In the genomic region with DNA sequence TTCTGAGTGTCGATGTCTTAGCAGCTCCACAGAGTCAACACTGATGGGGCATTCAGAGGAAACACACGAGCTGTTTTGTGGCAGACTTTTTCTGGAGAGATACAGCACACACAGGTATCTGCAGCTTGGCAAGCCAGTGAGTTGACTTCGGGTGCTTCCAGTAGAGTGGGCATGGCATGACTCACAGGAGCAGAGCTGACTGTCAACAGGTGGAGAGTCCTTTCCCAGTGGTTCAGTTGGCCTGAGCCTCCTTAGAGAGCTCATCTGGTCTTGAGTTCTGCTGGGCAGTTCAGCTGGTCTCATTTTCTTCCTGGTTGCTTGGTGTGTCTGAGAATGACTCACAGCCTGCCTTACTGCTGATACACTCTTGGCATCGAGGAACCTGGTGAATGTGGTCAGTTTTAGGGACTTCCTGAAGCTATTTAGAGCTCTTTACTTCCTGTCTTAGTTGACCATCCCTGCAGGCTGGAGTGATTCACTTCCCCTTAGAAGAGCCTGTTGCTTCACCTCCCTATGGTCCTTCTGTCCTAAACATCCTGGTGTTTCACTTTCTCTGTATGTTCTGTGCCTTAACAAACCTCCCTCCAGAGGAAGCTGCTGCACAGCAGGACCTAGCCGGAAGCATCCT, we compare ENCODE assay signal across 14 mouse cellular contexts. TPM values are rescaled to one million over a fixed set of nuclear protein-coding genes. Genes with fewer than 3 reads are reported as not detected.
DNase-seq lines count a peak whose midpoint lies in the region; ATAC-seq and TF ChIP-seq lines count a peak whose summit lies in the region.
"Had no signal": no experiment of that assay in that cellular context is flagged by ENCODE, and none has a peak within 500 bp of the region (broad histone marks: within the 10 kb centered on the region; RNA-seq: fewer than 3 reads in every experiment).

No protein-coding gene starts in this region.

- H3K9ac ChIP-seq in lung, postnatal 0 days (replicated peaks; ENCODE audit: low read depth): no peak overlapping the region
- H3K9ac ChIP-seq: hindbrain, embryonic 14.5 days; kidney, embryonic 15.5 days had no signal

- H3K4me1 ChIP-seq in lung, postnatal 0 days (ENCODE audit: insufficient read depth, low read depth, low read length): no peaks in the 10 kb centered on the region
- H3K4me1 ChIP-seq in embryonic fibroblast, embryonic 13.5 days (ENCODE audit: control insufficient read depth, insufficient read depth, low read length): no peaks in the 10 kb centered on the region
- no peaks in the 10 kb centered on the region for H3K4me1 ChIP-seq in limb, embryonic 10.5 days
- H3K4me1 ChIP-seq: kidney, embryonic 15.5 days had no signal

- no peak for TF ChIP-seq CTCF in lung, postnatal 0 days (IDR thresholded peaks at IDR 0.05)
- no peak for TF ChIP-seq CTCF in embryonic fibroblast, embryonic 13.5 days (IDR thresholded peaks at IDR 0.05; ENCODE audit: borderline replicate concordance, insufficient read depth, low read length)

- no peaks in the 10 kb centered on the region for H3K36me3 ChIP-seq in lung, postnatal 0 days (ENCODE audit: insufficient read depth, low read length)
- H3K36me3 ChIP-seq in splenic B cell, adult 2 months (ENCODE audit: control insufficient read depth, insufficient read depth, low read length, poor library complexity, severe bottlenecking): peaks cover 1% of the 10 kb centered on the region
- H3K36me3 ChIP-seq in limb, embryonic 10.5 days: peaks cover 44% of the 10 kb centered on the region

- no peak for TF ChIP-seq POLR2A in embryonic fibroblast, embryonic 13.5 days (IDR thresholded peaks at IDR 0.05; ENCODE audit: low read depth, low read length)

- ATAC-seq in lung, postnatal 0 days: peak; percentile 84

- H3K27ac ChIP-seq in lung, postnatal 0 days (ENCODE audit: low read length): peak overlapping the region; percentile 26; the same call in 1 of the 2 replicates
- peak overlapping the region; percentile 10; the same call in 1 of the 2 replicates for H3K27ac ChIP-seq in embryonic fibroblast, embryonic 13.5 days (ENCODE audit: insufficient read depth, low read length)
- no peak overlapping the region for H3K27ac ChIP-seq in limb, embryonic 10.5 days
- H3K27ac ChIP-seq: heart, embryonic 10.5 days; hindbrain, embryonic 14.5 days; kidney, embryonic 15.5 days had no signal

- 0 out of 2 replicates have a peak, but pooled peaks have one; percentile 19 for TF ChIP-seq EP300 in lung, postnatal 0 days (IDR thresholded peaks at IDR 0.05)

- H3K4me3 ChIP-seq in lung, postnatal 0 days (ENCODE audit: low read depth, low read length): no peak overlapping the region
- H3K4me3 ChIP-seq in embryonic fibroblast, embryonic 13.5 days (ENCODE audit: insufficient read depth, low read length): no peak overlapping the region
- H3K4me3 ChIP-seq in limb, embryonic 10.5 days: no peak overlapping the region
- H3K4me3 ChIP-seq: heart, embryonic 10.5 days; kidney, embryonic 15.5 days had no signal

- no peaks in the 10 kb centered on the region for H3K27me3 ChIP-seq in lung, postnatal 0 days (replicated peaks; ENCODE audit: insufficient read depth, low read length)
- H3K27me3 ChIP-seq in splenic B cell, adult 2 months (ENCODE audit: control insufficient read depth, insufficient read depth, low read length, poor library complexity, severe bottlenecking): no peaks in the 10 kb centered on the region
- no peaks in the 10 kb centered on the region for H3K27me3 ChIP-seq in limb, embryonic 10.5 days (ENCODE audit: low read depth, poor library complexity, severe bottlenecking)
- H3K27me3 ChIP-seq: kidney, embryonic 15.5 days had no signal

- H3K4me2 ChIP-seq in lung, postnatal 0 days (replicated peaks; ENCODE audit: low read depth, low read length): no peak overlapping the region
- H3K4me2 ChIP-seq: hindbrain, embryonic 14.5 days; kidney, embryonic 15.5 days had no signal

- WGBS in lung, postnatal 0 days: 58% methylated on average over 5 of the region's 5 CpGs
- WGBS in limb, embryonic 10.5 days: 94% methylated on average over 5 of the region's 5 CpGs

- peak; percentile 28 for DNase-seq in cerebellum, adult 11 months
- no peak for DNase-seq in cerebellum, postnatal 4 days (ENCODE audit: low spot score in 2 of 2)
- DNase-seq in lung, postnatal 0 days (ENCODE audit: low spot score): peak; percentile 69
- no peak for DNase-seq in lung, postnatal 14 days
- peak; percentile 8 for DNase-seq in splenic B cell, adult 2 months (ENCODE audit: low read depth, low spot score)
- no peak for DNase-seq in limb, embryonic 10.5 days (ENCODE audit: low spot score)
- no peak for DNase-seq in kidney, postnatal 10 days
- DNase-seq: adrenal gland, postnatal 10 days; B cell, adult 2 months; lung, postnatal 10 days had no signal

- H3K9me3 ChIP-seq in lung, postnatal 0 days (ENCODE audit: low read length): no peaks in the 10 kb centered on the region
- no peaks in the 10 kb centered on the region for H3K9me3 ChIP-seq in limb, embryonic 10.5 days (replicated peaks)
- H3K9me3 ChIP-seq: heart, embryonic 10.5 days; kidney, embryonic 15.5 days had no signal

RNA-seq across cellular contexts. Expression of a gene that starts 39.8 kb away (rescaled TPM):
- 31.6 and 33.2 TPM in 2 replicates for polyA plus RNA-seq in lung, postnatal 0 days (2015; fragmentation: Nextera tagmentation; extraction: Ambion mirVana)
- polyA plus RNA-seq in embryonic fibroblast, embryonic 13.5 days (2011; ENCODE audit: insufficient read length, low read depth, missing spikeins): 31.5 and 40.8 TPM in 2 replicates
- polyA plus RNA-seq in limb, embryonic 10.5 days (2016; fragmentation: Nextera tagmentation; extraction: Ambion mirVana): 52.4 and 59.1 TPM in 2 replicates

Comparison
In these comparisons a context has a peak if more than half of its experiments do, and no peak if none do; other contexts are left out.
1. DNase-seq: peak in cerebellum, adult 11 months (single experiment), lung, postnatal 0 days (single experiment) and splenic B cell, adult 2 months (single experiment); none in cerebellum, postnatal 4 days (0 of 2), lung, postnatal 14 days (single experiment), limb, embryonic 10.5 days (single experiment) and kidney, postnatal 10 days (single experiment).